Mouse (Mus musculus) adrenal gland, postnatal 10 days (tissue): ENCODE results near the gene Tdrd5. TPM values are rescaled to one million over a fixed set of nuclear protein-coding genes. Genes with fewer than 3 reads are reported as not detected.
"Not testable (repeated sequence)": the region's sequence is repeated elsewhere in the genome, so short reads cannot be mapped to it uniquely, and the experiment has no call there.

ENCODE experiments used
- DNase-seq: peaks from one replicate; pipeline ENCODE4 v3.0.0; 2021; ENCODE audit warnings: mixed read lengths
- long read RNA-seq, 2 experiments: library from polyadenylated mRNA; stranded (forward); transcript quantifications; one replicate each; pipeline ENCODE4 v2.0.0; 2021
- total RNA-seq, 2 experiments: library from RNA; stranded (reverse); gene quantifications; 2 replicates each; pipeline ENCODE4 v1.2.3; 2021

The Tdrd5 gene
- total RNA-seq, result under 1 TPM in 1 of 2 experiments, not detected in 1; 0.21 TPM
- long read RNA-seq, experiment 1, result 0 reads
- long read RNA-seq, experiment 2, result 0 reads

DNA sequence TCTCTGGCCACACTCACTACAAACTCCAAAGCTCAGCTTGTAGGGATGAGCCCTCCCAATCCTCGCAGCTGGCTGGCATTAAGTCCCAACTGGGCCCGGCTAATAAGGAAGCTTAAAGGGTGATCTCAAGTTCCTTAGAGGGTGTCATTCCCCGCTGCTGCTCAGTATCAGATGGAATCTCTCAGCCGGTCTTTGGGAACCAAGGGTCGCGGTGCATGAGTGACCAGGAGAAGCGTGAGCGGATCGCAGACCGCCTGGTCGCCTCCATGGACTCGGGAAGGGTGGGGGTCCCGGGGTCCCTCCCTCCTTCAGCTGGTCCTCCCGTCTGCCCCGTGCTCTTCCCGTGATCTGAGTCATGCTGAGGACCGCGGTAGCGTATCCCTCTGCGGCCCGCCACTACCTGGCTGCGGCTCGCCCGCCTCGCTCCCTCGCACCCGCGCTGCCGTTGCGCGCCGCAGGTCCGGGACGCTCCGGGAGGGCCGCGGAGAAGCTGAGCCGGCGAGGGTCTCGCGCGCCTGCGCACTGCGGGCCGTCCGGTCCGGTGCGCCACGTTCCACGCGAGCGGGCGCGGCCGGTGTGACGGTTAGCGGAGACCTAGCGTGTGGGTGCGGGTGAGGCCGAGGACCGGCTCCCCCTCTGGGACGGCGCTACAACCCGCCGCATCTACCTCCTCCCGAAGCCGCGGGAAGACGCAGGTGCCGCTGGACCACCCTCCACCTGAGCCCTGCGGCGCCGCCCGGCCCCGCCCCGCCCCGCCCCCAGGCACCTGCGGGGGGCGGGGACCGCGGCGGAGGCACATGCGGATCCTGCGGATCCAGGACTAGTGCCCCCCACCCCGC, at the start of gene Tdrd5:
Gene Tdrd5 (minus strand): TSS at position 754 of the 839 bp plus-strand sequence.
- DNase-seq, result peak; percentile 18

DNA sequence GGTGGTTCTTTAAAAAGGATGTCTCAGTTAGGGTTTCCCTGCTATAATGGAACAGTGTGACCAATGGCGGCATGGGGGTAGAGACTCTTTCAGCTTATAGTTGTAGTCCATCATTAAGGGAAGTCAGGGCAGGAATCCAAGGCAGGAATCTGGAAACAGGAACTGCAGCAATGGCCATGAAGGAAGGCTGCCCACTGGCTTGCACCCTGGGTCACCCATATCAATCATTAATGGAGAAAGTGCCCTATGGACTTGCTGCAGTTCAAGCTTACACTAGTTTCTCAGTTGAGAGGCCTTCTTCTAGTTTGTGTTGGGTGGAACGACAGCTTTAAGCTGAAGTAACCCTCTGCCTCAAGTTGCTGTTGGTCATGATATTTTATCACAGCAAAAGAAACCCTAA, 49.0 kb upstream of the Tdrd5 start:
- no peak for DNase-seq

DNA sequence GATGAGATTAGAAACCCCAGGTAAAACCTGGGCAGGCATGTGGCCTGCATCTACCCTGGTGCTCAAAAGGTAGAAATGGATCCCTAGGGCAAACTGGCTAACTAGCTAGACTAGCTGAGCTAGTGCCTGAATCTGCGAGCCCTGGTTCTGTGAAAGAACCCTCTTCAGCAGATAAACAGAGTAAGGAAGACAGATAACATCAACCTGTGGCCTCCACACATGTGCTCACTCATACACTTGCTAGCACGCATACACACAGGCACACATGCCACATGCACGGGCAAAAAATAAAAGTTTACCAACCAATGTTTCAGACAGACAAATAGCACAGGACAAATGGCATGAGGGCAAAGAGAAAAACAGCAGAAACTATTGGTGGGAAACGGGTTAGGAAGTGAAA, 47.0 kb upstream of the Tdrd5 start:
- DNase-seq, result no peak

DNA sequence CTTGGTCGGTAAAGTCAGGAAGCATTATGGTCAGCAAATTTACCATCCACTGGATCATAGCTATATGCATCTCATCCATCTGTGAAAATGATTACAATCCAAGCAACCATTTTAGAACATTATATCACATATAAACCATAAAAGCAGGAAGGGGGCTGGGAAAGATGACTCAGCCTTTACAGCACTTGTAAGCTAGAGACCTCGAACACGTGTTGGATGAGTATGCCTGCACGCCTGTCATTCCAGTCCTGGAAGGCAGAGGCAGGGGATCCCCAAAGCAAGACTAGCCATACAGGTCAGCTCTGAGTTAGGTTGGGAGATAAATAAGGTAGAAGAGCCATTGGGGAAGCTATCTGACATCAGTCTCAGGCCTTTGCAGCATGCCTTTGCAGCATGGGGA, 45.6 kb upstream of the Tdrd5 start:
- no peak for DNase-seq

DNA sequence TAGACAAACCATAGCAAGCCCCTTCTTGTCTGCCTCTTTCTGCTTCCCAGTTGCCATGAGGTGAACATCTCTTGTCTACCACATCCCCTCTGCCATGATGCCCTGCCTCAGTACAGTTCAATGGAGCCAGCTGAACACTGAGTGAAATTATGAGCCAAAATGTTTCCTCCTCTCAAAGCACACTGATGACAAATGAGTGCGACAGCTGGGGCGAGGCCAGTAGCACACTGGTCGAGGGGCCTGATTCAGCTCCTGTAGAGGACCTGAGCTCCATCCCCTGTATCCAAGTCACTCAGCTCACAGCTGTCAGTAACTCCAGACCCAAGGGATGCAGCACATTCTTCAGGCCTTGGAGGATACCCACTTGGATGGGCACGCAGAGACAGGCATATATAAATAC, 42.2 kb upstream of the Tdrd5 start:
- no peak for DNase-seq

DNA sequence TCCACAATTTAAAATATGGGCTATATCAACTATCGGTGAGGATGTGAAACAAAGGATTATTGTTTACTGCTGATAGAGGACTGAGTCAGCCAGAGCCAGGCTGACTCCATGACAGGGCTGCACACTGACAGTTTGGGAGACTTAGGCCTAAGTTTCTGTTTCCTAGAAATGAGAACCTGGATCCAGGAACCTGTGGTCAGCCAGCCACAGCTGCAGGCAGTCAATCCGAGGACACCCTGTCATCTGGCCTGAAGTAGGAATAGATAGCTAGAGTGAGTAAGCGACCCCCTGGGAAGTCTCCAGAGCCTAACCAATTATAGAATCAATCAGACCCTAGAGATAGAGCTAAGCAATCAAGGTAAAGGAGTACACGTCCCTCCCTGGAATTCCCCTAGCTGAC, 41.0 kb upstream of the Tdrd5 start:
- DNase-seq, result no peak

DNA sequence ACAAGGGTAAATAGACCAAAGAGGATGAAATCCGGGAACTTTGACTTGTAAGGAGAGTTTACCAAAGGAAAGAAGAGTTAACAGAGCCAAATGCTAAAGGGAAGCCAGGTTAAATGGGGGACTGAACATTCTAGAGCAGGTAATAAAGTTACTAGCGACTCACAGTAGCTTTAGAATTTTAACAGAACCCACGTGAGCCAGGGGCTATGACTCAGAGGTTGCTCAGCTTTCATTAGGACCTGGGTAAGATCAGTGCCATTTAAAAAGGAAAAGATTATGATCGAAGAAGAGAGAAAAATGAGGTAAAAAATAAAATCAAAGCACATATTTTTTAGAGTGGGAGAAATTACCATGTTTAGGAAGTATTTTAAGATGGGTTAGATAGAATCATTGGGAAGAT, 37.4 kb upstream of the Tdrd5 start:
- DNase-seq, result no peak

DNA sequence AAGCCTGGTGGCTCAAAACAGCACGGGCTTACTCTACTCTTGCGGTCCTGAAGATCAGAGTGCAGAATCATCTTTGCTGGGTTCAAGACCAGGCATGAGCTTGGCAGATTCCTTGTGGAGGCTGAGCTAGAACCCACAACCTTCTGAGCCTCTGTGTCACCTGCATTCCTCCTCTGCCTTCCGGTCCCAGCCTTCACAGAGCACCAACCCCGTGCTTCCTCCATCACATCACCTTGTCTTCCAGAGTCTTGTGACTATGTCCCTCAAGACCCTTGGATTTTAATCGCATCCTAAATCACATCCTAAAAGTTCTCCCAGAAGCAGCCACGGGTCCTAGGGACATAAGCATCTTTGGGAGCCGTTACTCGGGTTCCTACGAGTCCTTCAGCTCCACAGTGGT, 19.7 kb upstream of the Tdrd5 start:
- DNase-seq, result no peak

DNA sequence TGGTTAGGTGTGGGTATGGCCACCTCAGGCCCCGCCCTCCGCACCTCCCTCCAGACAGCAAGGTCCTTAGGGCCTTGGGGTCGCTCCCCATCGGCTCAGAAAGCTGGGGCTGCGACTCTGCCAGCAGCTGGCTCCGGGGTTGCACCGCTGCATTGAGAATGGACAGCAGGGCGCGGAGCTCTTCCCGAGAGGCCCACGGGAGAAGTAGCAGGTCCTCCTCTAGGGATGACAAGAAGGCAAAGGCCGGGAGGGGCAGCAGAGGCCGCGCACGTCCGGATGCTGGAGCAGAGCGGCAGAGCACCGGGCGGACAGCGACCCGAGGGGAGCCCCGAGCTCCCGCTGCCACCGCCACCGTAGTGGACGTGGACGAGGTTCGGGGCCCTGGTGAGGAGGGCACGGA, 7.2 kb upstream of the Tdrd5 start, which contains the start of gene Nphs2:
Gene Nphs2 (plus strand): TSS at position 98 of the 400 bp plus-strand sequence.
- peak; percentile 26 for DNase-seq

DNA sequence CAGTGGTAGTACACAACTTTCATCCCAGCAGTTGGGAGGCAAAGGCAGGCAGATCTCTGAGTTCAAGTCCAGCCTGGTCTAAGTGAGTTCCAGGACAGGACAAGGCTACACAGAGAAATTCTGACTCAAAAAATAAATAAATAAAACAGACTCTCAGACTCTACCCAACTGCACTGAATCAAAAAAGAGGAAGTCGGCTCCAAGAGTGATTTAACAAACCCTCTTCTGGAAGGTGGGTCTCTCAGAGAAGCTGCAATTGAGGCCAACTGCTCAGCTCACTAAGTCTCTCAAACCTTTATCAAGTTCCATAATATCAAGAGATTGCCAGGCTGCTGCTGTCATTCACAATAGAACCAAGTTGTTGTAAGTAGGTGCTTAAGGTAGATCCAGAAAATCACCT, 5.1 kb upstream of the Tdrd5 start:
- no peak for DNase-seq

DNA sequence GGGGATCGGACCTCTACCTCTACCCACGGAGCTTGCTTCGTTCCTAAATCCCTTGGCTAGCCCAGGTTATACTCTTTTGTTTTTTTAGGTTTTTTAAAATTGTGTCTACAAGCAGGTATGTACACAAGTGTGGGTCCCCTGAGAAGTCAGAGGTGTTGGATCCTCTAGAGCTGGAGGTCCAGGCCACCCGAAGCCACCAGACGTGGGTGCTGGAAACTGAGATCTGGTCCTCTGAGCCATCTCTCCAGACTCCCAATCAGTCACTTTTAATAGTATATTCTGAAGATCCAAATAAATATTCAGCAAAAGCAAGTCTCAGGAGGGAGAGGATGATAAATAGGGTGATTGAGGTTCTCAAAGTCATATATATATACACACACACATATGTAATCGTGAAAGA, 13.4 kb downstream of the Tdrd5 start:
- DNase-seq, result no peak

DNA sequence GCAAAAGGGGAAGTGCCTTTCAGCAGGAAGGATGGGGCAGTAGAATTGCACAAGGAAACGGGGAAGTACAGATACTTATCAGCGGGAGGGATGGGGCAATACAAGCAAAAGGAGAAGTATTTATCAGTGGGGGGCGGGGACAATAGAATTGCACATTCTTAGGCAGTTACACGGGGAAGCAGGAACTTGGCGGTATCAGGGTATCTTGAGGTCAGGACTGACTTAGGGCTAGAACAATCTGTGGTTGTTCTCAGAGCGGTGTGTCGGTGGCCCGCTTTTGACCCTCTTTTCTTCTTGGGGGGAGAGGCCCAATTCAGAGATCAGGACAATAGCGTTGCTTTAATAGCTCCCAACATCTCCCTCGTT, 14.3 kb downstream of the Tdrd5 start:
- not testable (repeated sequence) for DNase-seq

DNA sequence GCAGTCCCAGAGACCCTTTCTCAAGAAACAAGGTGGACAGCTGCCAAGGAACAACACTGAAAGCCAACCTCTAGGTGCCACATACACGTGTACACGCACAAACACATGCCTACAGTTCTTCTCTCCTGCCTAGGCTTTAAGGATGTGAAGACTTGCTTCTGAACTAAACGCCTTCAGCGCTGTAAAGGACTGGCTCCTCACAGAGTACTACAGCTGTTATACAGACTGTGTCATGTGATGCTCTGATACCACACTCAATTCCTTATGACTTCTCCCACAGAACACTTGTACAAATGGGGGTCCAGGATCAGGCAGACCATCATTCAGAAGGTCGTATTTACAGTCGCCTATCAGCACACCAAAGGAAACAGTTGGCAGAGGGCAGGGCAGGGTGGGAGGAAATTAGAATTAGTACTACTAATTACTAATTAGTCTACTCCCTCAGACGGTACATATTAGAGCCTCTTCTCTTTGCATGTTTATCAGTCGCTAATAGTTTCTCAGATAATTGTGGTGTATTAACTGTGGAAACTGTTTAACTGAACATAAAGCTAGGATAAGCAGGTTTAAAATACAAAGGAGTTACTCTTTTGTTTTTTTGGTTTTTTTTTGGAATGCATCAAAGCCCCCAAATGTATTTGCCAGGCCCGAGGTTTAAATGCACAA, 14.8 kb downstream of the Tdrd5 start:
- DNase-seq, result no peak

DNA sequence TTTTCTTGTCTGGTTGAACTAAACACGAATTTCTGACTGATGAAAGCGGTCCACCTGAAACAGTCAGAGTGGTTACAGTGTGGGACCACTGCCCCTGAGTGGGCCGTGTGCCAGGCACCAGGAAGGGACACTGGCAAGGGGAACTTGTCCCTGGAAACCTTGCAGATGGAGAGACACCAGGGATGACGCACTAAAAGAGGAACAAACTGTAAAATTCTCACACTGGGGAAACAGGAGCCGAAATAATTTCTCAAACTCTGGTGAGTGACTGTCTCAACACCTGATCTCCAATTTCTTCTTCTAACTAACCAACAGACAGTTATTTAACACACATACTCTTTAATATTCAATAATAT, 17.9 kb downstream of the Tdrd5 start:
- no peak for DNase-seq

DNA sequence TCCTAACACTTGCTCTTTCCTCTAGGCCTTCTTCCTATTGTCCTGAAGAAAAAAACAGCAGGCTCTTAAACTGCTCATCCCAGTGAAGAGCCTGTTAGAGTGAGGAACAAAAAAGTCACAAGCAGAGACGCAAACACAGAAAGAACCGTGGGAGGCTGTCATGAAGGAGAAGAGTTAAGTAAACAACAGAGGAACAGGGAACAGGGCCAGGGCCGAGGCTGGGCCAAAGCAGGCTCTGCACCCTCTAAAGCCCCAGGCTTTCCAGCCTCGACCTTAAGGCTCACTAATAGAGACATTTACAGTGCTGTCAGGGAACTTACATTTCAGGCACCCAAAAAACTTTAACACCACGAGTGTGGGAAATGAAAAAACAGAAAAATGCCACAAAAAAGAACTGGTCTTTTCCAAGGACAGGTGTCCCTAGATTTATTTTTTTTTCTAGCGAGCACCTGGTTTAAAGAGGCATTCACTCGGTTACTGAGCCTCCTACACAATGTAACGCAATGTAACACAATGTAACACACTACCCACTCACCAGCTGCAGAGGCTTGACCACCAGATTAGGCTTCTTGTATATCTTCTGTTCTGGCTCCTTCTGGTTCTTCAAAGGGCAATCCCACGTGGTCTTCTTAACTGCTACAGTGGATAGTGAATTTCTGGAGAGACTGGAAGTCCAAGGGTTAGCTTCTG, 18.5 kb downstream of the Tdrd5 start:
- no peak for DNase-seq

DNA sequence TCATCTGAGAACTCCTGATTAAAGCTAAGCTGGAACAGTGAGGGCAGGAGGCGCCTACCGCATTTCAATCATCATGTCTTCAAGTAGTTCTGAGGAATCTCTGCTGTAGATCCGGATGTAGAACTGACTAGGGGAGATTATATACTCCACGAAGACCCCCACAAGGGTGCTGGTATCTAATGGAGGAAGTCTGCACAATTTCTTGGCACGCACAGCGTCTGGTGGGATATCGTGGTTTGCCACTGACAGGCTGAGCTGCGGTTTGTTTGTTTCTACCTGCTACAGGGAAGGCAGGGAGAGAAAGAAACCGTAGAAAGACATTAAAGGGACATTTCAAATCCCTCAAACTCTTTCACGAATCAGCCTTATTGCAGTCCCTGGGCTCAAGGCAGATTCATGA, 19.3 kb downstream of the Tdrd5 start:
- no peak for DNase-seq

DNA sequence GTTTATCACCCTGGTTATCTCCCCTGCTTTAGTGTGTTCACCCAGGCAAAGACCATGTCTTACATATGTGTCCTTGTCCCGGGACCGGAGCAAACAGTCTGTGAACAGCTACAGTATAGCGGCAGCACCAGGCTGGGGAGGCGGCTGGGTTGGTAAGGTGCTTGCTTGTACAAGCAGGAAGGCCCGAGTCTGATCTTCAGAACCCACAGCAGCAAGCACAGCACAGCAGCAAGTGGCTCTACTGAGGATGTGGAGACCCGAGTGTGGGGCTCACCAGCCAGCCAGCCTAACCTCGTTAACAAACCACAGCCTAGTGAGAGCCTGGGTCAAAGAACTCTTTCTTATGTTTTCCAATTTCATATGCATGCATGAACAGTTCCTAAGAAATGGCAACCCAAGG, 23.3 kb downstream of the Tdrd5 start:
- DNase-seq, result no peak

DNA sequence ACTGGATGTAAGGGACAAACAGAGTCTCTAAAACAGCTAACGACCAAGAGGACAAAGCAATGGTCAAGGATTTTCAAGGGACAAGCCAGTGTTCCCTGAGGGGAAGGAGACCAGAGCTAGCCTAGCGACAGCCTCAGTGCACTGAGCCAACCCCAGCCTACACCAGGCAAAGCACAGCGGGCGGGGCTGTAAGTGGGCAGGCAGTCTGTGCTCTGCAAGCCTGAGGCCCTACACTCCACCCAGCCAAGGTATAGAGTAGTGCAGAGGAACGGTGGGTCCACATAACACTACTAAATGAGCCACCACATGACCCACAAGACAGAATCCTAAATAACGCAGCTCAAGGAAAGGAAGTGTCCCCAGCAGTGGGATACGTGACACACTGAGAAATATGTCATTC, 29.8 kb downstream of the Tdrd5 start:
- DNase-seq, result no peak

DNA sequence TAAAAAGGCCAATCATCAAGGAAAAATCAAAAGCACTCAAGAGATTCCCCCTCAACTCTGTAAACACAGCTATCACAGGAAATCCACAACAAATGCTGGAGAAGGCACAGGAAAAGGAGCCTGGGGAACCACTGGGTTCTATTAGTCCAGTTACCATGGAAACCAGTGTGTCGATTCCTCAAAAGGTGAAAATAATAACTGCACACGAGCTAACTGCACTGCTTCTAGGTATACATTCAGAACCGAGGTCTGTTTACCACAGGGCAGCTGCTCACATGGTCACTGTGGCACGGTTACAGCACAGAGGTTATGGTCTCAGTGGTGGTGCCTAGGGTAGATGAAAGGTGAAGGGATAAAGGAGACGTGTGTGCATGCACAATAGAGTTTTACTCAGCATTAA, 31.8 kb downstream of the Tdrd5 start:
- DNase-seq, result no peak

DNA sequence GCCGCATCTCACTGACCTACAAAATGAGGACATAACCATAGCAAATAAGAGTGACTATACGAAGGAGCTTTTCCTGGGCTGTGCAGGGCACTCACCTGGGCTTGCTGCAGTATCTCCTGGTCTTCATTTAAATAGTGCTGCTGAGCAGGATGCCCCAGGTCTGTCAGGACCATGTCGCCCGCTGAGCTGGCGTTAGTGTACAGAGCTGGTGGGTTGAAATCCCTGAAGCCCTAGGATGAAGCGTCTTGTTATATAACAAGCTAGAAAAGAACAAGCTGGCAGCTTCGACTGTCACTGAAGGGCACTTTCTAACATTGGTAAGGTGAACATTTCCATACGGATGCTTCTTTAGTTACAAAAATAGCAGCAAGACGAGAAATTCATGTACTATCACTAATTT, 33.0 kb downstream of the Tdrd5 start:
- DNase-seq, result no peak

DNA sequence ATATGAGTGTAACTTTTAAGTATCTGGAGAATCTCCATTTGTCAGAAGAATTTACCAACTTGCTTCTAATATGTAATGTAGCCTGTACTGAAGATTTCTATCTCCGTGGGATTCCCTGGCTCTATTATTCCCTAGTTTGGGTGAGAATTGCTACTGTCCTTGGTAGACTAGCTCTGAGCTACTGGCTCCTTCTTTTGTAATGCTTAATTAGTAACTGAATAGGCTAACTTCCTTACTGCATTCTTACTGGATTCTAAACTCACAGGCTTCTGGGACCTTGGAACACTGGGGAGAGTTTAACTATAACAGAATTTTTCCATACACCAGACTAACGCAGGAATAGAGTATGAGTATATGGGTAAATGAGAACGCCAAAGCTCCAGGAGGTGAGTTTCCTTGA, 34.9 kb downstream of the Tdrd5 start:
- DNase-seq, result not testable (repeated sequence)

DNA sequence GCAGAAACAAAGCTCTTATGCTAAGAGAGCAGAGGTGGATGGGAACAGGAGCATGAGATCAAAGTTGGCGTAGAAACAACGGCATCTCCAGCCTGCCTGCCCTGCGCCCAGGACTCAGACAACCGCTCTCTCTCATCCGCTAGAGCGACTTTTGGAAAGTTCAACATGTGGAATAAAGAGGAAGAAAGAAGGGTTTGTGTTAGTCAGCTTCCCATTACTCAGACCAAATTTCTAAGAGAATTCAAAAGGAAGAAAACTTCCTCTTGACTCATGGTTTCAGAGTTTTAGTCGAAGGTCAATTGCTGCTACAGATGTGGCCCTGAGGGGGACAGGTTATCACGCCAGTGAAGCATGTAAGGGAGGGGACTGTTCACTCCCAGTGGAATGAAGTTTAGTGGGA, 39.5 kb downstream of the Tdrd5 start:
- DNase-seq, result peak; percentile 12

DNA sequence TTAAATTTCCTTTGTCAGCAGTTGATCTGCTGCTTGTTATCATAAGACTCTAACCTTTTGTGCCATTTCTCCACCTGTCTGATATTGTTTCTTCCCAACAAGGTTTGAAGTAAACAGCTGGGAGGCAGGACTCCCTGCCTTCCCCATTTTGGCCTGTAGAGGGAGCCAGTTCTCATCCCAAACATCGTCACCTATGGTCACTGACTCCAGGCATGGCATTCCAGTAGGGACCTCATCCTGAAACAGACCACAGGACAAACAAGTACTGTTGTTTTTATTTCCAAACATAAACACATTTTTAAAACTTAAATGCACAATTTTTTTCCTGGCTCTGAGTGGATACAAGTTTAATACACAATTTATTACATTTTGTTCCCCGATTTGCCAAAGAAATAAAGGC, 40.1 kb downstream of the Tdrd5 start:
- peak; percentile 81 for DNase-seq
